Mouse (Mus musculus): ENCODE results near the gene Tmc2.

The Tmc2 gene

DNA sequence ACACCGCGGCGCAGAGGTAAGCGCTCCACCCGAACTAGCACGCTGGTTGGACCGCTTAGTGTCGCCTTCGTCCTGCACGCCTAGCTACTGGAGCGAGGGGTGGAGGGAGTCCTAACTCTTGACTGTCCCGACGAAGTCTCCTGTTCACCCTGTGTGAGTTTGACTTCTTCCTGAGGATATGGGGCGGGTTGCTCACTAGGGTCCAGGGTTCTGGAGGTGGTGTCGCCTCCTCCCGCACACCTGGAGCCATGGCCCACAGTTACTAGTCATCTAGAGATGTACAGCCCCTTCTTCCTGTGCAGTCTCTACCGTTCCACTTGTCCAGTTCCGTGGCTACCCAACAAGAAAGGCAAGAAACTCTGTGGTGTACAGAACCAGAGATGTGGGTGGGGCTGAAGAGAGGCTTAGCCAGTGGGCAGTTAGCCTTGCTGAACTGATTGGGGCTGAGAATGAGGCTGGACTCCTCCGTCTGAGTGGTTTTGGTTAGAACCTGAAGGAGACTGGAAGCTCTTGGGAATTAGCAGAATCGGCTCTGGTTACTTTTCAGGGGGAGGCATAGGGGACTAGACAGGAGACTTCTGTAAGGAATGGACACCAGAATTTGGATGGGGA, 101.2 kb downstream of the Tmc2 start:
- no peak for DNase-seq (ENCODE audit: low spot score)

DNA sequence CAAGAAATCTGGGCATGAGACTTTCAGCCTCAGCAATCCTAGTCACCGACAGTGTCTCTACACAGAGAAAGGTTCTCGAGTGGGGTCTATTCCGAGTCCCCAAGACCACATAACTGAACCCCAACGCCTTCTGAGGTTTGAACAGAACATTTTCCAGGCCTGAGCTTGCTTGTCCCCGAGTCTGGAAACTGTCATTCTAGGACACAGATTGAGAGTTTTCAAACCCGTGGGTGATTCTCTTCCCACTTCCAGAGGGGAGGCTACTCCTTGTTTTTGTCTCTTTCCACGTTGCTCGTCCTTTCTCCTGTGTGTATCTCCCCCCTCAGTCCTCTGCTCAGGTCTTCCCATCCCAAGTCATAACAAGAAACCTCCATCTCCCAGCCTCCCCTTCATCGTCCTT, 102.6 kb downstream of the Tmc2 start:
- no peak for DNase-seq (ENCODE audit: low spot score)

- no peak for DNase-seq (ENCODE audit: low spot score)
These were observed 108.0 kb downstream of the Tmc2 start for GRCm38 (mm10) chr2:130303014-130303413.
